ENCODE assay signal across 8 mouse cellular contexts in the genomic region with DNA sequence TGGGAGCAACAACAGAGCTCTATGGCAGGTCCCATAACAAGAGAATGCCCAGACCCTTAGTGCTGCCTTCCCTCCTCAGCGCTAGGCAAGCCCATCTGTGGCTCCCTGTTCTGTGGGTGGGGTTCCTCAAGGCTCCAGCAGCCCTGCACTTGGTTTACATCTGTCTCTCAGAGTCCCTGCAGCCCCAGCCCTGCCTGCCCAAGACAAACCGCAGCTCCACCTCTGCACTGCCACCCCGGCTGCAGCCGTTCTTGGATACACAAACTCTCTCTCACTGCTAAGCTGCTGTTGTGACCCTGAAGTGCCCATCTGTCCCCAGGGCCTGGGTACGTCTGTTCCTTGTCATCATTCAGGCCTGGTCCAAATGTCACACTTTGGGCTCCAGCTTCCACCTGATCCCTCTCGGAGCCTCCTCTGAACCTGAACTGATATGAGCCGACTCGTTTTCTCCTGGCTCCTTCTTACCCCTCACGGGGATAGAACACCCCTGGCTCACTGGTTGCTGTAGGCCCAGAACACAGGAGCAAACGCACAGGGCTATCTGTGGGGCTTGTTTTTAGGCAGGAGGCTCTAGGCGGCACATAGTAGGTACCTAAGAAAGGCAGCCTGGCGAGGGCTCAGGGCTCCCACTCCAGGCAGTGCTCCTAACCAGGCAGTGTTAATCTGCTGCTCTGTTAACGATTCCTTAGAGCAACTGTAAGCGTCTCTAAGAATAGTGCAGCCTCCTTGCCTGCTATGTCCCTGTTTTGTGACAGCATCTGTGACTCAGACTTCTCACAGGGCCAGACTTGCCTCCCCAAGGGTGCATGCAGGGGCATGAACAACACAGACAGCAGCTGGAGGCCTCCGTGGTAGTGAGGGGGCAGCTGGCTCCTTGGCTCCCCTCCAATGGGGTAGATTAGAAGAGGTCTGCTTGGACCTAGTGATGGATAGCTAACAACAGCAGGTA. TPM values are rescaled to one million over a fixed set of nuclear protein-coding genes. Genes with fewer than 3 reads are reported as not detected.
DNase-seq lines count a peak whose midpoint lies in the region; ATAC-seq and TF ChIP-seq lines count a peak whose summit lies in the region.

No protein-coding gene starts in this region.

- no peaks in the 10 kb centered on the region for H3K9me3 ChIP-seq in heart, embryonic 10.5 days
- no peaks in the 10 kb centered on the region for H3K9me3 ChIP-seq in forebrain, embryonic 15.5 days
- H3K9me3 ChIP-seq in midbrain, postnatal 0 days (ENCODE audit: low read length) = no peaks in the 10 kb centered on the region

- in situ Hi-C loops in Patski (cut with MboI; ENCODE audit: low pct_unique_long_range_greater_than_20kb) = no loop called here

- no peak overlapping the region for H3K9ac ChIP-seq in forebrain, embryonic 15.5 days (replicated peaks)
- H3K9ac ChIP-seq in midbrain, postnatal 0 days (replicated peaks; ENCODE audit: low read length, poor library complexity, severe bottlenecking) = 0 out of 2 replicates have a peak overlapping the region, but pooled peaks have one; percentile 33

- DNase-seq in heart, embryonic 10.5 days (ENCODE audit: low spot score) = no peak
- DNase-seq in heart, adult 8-10 months (ENCODE audit: low spot score) = no peak
- no peak for DNase-seq in Patski (ENCODE audit: low read depth, low spot score)
- peak; percentile 50 to 79 for DNase-seq in left cerebral cortex, postnatal 14 days (ENCODE audit: low spot score in 2 of 2)
- peak; percentile 76 for DNase-seq in midbrain, postnatal 0 days (ENCODE audit: low spot score)
- no peak for DNase-seq in ovary, postnatal 10 days (ENCODE audit: low spot score)

- no peaks in the 10 kb centered on the region for H3K36me3 ChIP-seq in heart, embryonic 10.5 days
- H3K36me3 ChIP-seq in forebrain, embryonic 15.5 days = no peaks in the 10 kb centered on the region
- no peaks in the 10 kb centered on the region for H3K36me3 ChIP-seq in midbrain, postnatal 0 days (ENCODE audit: insufficient read depth, low read length)

- 0 out of 2 replicates have a peak overlapping the region, but pooled peaks have one; percentile 9 for H3K4me3 ChIP-seq in heart, embryonic 10.5 days
- H3K4me3 ChIP-seq in forebrain, embryonic 15.5 days = no peak overlapping the region
- no peak overlapping the region for H3K4me3 ChIP-seq in midbrain, postnatal 0 days (ENCODE audit: low read depth, low read length)

- ATAC-seq in Patski = peak; percentile 32
- peak; percentile 42 for ATAC-seq in forebrain, embryonic 15.5 days (replicated peaks)
- no peak for ATAC-seq in midbrain, postnatal 0 days (ENCODE audit: low FRiP score)
- ATAC-seq in erythroid progenitor cell, adult 5-6 weeks (replicated peaks; ENCODE audit: low FRiP score, poor library complexity, severe bottlenecking) = no peak

- no peak for TF ChIP-seq CTCF in Patski (IDR thresholded peaks at IDR 0.05)
- TF ChIP-seq CTCF in midbrain, postnatal 0 days (IDR thresholded peaks at IDR 0.05) = no peak

- H3K4me2 ChIP-seq in forebrain, embryonic 15.5 days (replicated peaks) = no peak overlapping the region
- H3K4me2 ChIP-seq in midbrain, postnatal 0 days (ENCODE audit: low read depth, low read length, poor library complexity, severe bottlenecking) = no peak overlapping the region

- POLR2A ChIA-PET in Patski (lab: Charles Lee) = interaction anchor here (0.9 to 1.4 kb wide), 4 partner anchors 8 to 75 kb away, joined by 3 read pairs; no protein-coding TSS in a partner anchor

- peak overlapping the region; percentile 75 for H3K27ac ChIP-seq in heart, embryonic 10.5 days
- H3K27ac ChIP-seq in forebrain, embryonic 15.5 days (replicated peaks) = peak overlapping the region; percentile 65; the same call in 1 of the 2 replicates
- peak overlapping the region; percentile 59; the same call in 1 of the 2 replicates for H3K27ac ChIP-seq in midbrain, postnatal 0 days (ENCODE audit: low read depth, low read length)

- CTCF ChIA-PET in Patski (lab: Charles Lee) = interaction anchor here (0.9 to 5.2 kb wide), 7 partner anchors 9 to 98 kb away, joined by 3 to 28 read pairs (median 5); no protein-coding TSS in a partner anchor

- no peaks in the 10 kb centered on the region for H3K27me3 ChIP-seq in heart, embryonic 10.5 days (ENCODE audit: insufficient read depth, poor library complexity, severe bottlenecking)
- H3K27me3 ChIP-seq in Patski = no peaks in the 10 kb centered on the region
- H3K27me3 ChIP-seq in forebrain, embryonic 15.5 days = no peaks in the 10 kb centered on the region
- H3K27me3 ChIP-seq in midbrain, postnatal 0 days (ENCODE audit: insufficient read depth, low read length) = no peaks in the 10 kb centered on the region

- 32% methylated on average over 15 of the region's 15 CpGs for WGBS in heart, embryonic 10.5 days
- WGBS in forebrain, embryonic 15.5 days = 42% methylated on average over 15 of the region's 15 CpGs
- 49% methylated on average over 15 of the region's 15 CpGs for WGBS in midbrain, postnatal 0 days

- peaks cover 88% of the 10 kb centered on the region for H3K4me1 ChIP-seq in heart, embryonic 10.5 days
- peaks cover 73% of the 10 kb centered on the region for H3K4me1 ChIP-seq in forebrain, embryonic 15.5 days
- peaks cover 12% of the 10 kb centered on the region for H3K4me1 ChIP-seq in midbrain, postnatal 0 days (ENCODE audit: insufficient read depth, low read length)

- intact Hi-C loops in left cerebral cortex, postnatal 14 days (cut with DNase I) = loop anchor here (5.0 kb wide), 1 partner anchor 81 kb away; a partner anchor contains a TSS

RNA-seq across cellular contexts. Expression of a gene that starts 50.0 kb away (rescaled TPM):
- 86.9 and 116 TPM in 2 replicates for polyA plus RNA-seq in heart, embryonic 10.5 days (2016; fragmentation: Nextera tagmentation; extraction: Ambion mirVana)
- 10 to 100 TPM; 34.8 to 38.4 (median 37.4) TPM for total RNA-seq in heart, adult 8-10 months (2022)
- polyA plus RNA-seq in Patski (2021) = 89.3 TPM
- polyA plus RNA-seq in forebrain, embryonic 15.5 days (2015; fragmentation: Nextera tagmentation; extraction: Ambion mirVana) = 72.7 and 75.5 TPM in 2 replicates
- 10 to 100 TPM; 48.2 to 48.5 TPM for total RNA-seq in left cerebral cortex, postnatal 14 days (2021)
- 40.8 and 47.3 TPM in 2 replicates for total RNA-seq in midbrain, postnatal 0 days (2014; rRNA removed)
- 120 and 124 TPM in 2 replicates for polyA plus RNA-seq in midbrain, postnatal 0 days (2015; fragmentation: Nextera tagmentation; extraction: Ambion mirVana)
- total RNA-seq in erythroid progenitor cell, adult 5-6 weeks (2015; ENCODE audit: low replicate concordance) = 22.6 and 57.3 TPM in 2 replicates
- total RNA-seq in erythroid progenitor cell, adult 5-6 weeks (2017; ENCODE audit: low replicate concordance) = 21.8 and 56.7 TPM in 2 replicates

RNA-seq across cellular contexts. Expression of a gene that starts 53.8 kb away (rescaled TPM):
- 19.6 and 20.1 TPM in 2 replicates for polyA plus RNA-seq in heart, embryonic 10.5 days (2016; fragmentation: Nextera tagmentation; extraction: Ambion mirVana)
- total RNA-seq in heart, adult 8-10 months (2022) = 10 to 100 TPM; 14.1 to 20.7 (median 19.2) TPM
- 45.4 TPM for polyA plus RNA-seq in Patski (2021)
- polyA plus RNA-seq in forebrain, embryonic 15.5 days (2015; fragmentation: Nextera tagmentation; extraction: Ambion mirVana) = 34.7 and 35.0 TPM in 2 replicates
- total RNA-seq in left cerebral cortex, postnatal 14 days (2021) = 10 to 100 TPM; 36.0 to 42.1 TPM
- total RNA-seq in midbrain, postnatal 0 days (2014; rRNA removed) = 54.5 and 70.4 TPM in 2 replicates
- 36.2 and 39.5 TPM in 2 replicates for polyA plus RNA-seq in midbrain, postnatal 0 days (2015; fragmentation: Nextera tagmentation; extraction: Ambion mirVana)
- 2.5 TPM in 1 of 2 replicates, not detected in the other for total RNA-seq in erythroid progenitor cell, adult 5-6 weeks (2015; ENCODE audit: low replicate concordance)
- 3.5 and 15.1 TPM in 2 replicates for total RNA-seq in erythroid progenitor cell, adult 5-6 weeks (2017; ENCODE audit: low replicate concordance)

Comparison
In these comparisons a context has a peak if more than half of its experiments do, and no peak if none do; other contexts are left out.
1. DNase-seq: peak in left cerebral cortex, postnatal 14 days (2 of 2) and midbrain, postnatal 0 days (single experiment); none in heart, embryonic 10.5 days (single experiment), heart, adult 8-10 months (single experiment), Patski (single experiment) and ovary, postnatal 10 days (single experiment).
2. ATAC-seq: peak in Patski (single experiment) and forebrain, embryonic 15.5 days (single experiment); none in midbrain, postnatal 0 days (single experiment) and erythroid progenitor cell, adult 5-6 weeks (single experiment).
3. Peak in every context shown above with its lines, with median percentiles within 50 percentile points of each other: H3K27ac ChIP-seq.